Mouse (Mus musculus): ENCODE data around the gene Tmco4.

Gene Tmco4

GRCm38 (mm10) chr4:139024379-139024778 is 51.7 kb downstream of the Tmco4 start:
- peak in 1 of 2 experiments; percentile 19 for DNase-seq

GRCm38 (mm10) chr4:139030675-139031074 is 58.0 kb downstream of the Tmco4 start:
- no peak for DNase-seq

- no peak for DNase-seq
Measured at GRCm38 (mm10) chr4:139032521-139032920, 59.8 kb downstream of the Tmco4 start.

- DNase-seq = no peak
Measured at GRCm38 (mm10) chr4:139033263-139034009, 60.7 kb downstream of the Tmco4 start.

- DNase-seq = no peak
Measured at GRCm38 (mm10) chr4:139034010-139034367, 61.3 kb downstream of the Tmco4 start.

- peak in 1 of 2 experiments; percentile 27 for DNase-seq
Measured at GRCm38 (mm10) chr4:139034540-139034939, 61.9 kb downstream of the Tmco4 start.

- DNase-seq = no peak
Measured at GRCm38 (mm10) chr4:139034942-139035341, 62.3 kb downstream of the Tmco4 start.

GRCm38 (mm10) chr4:139035799-139036198 is 63.1 kb downstream of the Tmco4 start:
- no peak for DNase-seq

- peak in 1 of 2 experiments; percentile 26 for DNase-seq
Measured at GRCm38 (mm10) chr4:139037795-139038607, 65.3 kb downstream of the Tmco4 start.

GRCm38 (mm10) chr4:139040084-139040839 is 67.6 kb downstream of the Tmco4 start:
- DNase-seq = no peak

- no peak for DNase-seq
Measured at GRCm38 (mm10) chr4:139042611-139043010, 69.9 kb downstream of the Tmco4 start.

GRCm38 (mm10) chr4:139043600-139043999 is 70.9 kb downstream of the Tmco4 start:
- DNase-seq = no peak

- no peak for DNase-seq
Measured at GRCm38 (mm10) chr4:139044566-139044965, 71.9 kb downstream of the Tmco4 start.

- peak; percentile 32 to 48 for DNase-seq
Measured at GRCm38 (mm10) chr4:139046354-139046753, 73.7 kb downstream of the Tmco4 start.

- no peak for DNase-seq
Measured at GRCm38 (mm10) chr4:139048518-139048917, 75.8 kb downstream of the Tmco4 start.

- no peak for DNase-seq
Measured at GRCm38 (mm10) chr4:139052796-139053195, 80.1 kb downstream of the Tmco4 start.

GRCm38 (mm10) chr4:139053391-139053790 is 80.7 kb downstream of the Tmco4 start:
- no peak for DNase-seq

GRCm38 (mm10) chr4:139054300-139054923 is 81.7 kb downstream of the Tmco4 start:
- peak; percentile 29 to 47 for DNase-seq

GRCm38 (mm10) chr4:139055336-139055735 is 82.6 kb downstream of the Tmco4 start:
- peak; percentile 73 to 83 for DNase-seq

- no peak for DNase-seq
Measured at GRCm38 (mm10) chr4:139055744-139056143, 83.1 kb downstream of the Tmco4 start.

GRCm38 (mm10) chr4:139057291-139057690 is 84.6 kb downstream of the Tmco4 start:
- peak in 1 of 2 experiments; percentile 25 for DNase-seq

GRCm38 (mm10) chr4:139058029-139058428 is 85.3 kb downstream of the Tmco4 start:
- DNase-seq = no peak

- DNase-seq = no peak
Measured at GRCm38 (mm10) chr4:139059569-139059968, 86.9 kb downstream of the Tmco4 start.
